Mouse (Mus musculus): ENCODE measurements around the gene Ipcef1. TPM values are rescaled to one million over a fixed set of nuclear protein-coding genes. Genes with fewer than 3 reads are reported as not detected.
"Not testable (repeated sequence)": the region's sequence is repeated elsewhere in the genome, so short reads cannot be mapped to it uniquely, and the experiment has no call there.

Ipcef1 gene
- polyA plus RNA-seq, 1 experiment from 2014 or later = 0.69 TPM

DNA sequence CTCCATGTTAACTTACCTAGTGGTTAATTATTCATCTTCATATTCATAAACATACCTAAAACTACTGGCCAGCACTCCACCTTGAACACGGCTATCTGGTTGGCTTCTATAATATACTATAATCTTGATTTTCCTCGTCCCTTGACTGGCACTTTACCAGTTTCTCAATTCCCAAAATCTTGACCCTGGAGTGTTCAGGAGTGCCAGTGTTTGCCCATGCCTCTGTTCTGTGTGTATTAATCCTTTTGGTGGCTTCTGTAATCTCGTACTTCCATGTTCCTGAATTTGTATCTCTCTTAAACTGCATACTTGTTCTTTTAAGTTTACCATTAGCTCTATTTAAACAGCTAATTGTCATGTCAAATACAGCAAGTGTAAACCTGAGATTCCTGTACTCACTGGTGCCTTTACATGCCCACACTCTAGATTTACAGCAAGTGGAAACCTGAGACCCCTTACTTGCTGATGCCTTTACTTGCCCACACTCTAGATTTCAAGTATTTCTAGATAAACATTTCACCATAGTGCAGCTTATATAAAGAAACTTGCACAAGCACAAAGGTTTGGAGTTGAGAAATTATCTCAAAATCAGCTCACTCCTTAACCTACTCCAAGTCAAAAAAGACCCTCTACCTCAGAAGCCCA, 155.5 kb downstream of the Ipcef1 start:
- H3K9me3 ChIP-seq = no peaks in the 10 kb centered on the region
- no peak overlapping the region for H3K27ac ChIP-seq
- no peak overlapping the region for H3K9ac ChIP-seq
- H3K27me3 ChIP-seq = no peaks in the 10 kb centered on the region
- no peaks in the 10 kb centered on the region for H3K36me3 ChIP-seq
- no peak for ATAC-seq (ENCODE audit: low FRiP score)
- H3K4me2 ChIP-seq = no peak overlapping the region
- H3K4me3 ChIP-seq = no peak overlapping the region
- WGBS = 85% methylated on average over 3 of the region's 3 CpGs
- no peaks in the 10 kb centered on the region for H3K4me1 ChIP-seq (replicated peaks)

DNA sequence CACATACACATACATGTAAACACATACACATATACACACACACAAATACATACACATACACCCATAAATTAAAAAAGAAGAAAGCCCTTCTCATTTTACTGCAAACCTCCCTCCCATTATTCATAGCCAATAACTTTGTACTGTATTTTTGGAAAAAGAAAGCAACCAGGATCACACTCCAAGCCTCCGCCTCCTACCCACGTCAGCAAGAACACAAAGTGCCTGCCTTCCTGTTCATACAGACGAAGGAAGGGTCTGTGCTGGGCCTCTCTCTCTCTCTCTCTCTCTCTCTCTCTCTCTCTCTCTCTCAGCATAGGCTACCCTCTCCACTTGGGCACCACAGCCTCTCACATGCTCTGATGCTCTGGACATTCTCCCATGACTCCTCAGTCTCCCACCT, 156.5 kb downstream of the Ipcef1 start:
- no peaks in the 10 kb centered on the region for H3K36me3 ChIP-seq
- no peak for ATAC-seq (ENCODE audit: low FRiP score)
- WGBS = 84% methylated on average over 3 of the region's 3 CpGs
- no peak overlapping the region for H3K9ac ChIP-seq
- H3K27ac ChIP-seq = no peak overlapping the region
- H3K4me2 ChIP-seq = no peak overlapping the region
- no peak overlapping the region for H3K4me3 ChIP-seq
- H3K4me1 ChIP-seq (replicated peaks) = no peaks in the 10 kb centered on the region
- H3K9me3 ChIP-seq = no peaks in the 10 kb centered on the region
- no peaks in the 10 kb centered on the region for H3K27me3 ChIP-seq

DNA sequence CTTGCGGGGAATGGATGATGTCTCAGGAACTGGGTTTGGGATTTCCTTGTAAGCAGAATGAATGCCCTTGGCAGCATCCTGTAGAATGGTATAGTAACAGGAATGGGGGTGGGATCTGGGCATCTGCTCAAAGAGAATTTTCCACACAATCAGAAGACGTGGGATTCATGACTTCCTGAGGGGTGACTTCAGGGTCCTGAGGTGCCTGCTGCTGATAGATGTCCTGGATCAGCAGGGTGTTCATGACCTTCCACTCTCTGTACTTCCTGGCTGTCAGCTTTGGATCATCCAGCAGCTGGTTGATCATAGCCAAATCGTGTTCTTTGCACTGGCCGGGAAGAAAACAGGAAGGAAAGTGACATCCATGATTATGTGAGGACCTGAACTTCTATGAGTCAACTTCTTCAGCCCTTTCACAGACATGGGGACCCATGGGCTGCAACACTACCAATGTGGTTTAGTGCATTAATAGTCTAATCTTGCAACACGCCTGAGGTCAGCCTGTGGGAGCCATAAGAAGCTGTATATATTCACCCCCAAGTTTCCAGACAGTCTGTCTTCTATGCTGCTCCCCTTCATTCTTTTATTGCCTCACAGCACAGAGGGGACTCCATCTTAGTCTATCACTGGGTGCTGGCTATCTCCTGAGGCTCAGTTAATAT, 161.8 kb downstream of the Ipcef1 start:
- Histone ChIP-seq H3K36me3 (no peaks in the 10 kb centered on the region), H3K4me1 (replicated peaks) (no peaks in the 10 kb centered on the region), H3K4me2 (no peak overlapping the region), H3K27me3 (no peaks in the 10 kb centered on the region), H3K9me3 (no peaks in the 10 kb centered on the region), H3K9ac (no peak overlapping the region), H3K4me3 (no peak overlapping the region), H3K27ac (no peak overlapping the region)
- WGBS = 84% methylated on average over 5 of the region's 5 CpGs
- no peak for ATAC-seq (ENCODE audit: low FRiP score)

DNA sequence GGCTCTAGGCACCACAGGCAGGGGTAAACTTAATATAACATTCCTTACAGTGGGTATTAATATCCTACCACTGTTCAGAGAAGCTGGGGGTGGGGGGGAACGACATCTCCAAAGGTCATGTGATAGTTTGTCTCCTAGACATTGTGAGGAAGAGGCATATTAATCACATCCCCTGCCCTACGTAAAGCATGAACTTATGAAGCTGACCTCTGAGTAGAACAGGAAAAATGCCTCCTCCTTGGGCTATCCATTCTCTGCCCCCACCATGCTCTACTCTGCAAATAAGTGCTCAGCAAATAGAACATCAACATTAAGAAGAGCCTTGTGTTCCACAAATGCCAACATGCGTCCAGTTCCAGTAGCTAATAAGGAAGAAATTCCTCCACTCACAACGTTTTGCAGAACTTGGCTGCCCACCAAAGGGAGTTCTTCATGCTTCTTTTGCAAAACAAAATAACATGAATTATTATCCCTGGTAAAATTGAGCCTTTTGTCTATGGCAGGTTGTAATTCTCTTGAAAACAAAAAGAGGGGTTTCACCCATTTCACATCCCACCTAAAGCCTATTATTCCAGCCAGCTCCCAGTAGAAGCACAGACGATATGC, 162.5 kb downstream of the Ipcef1 start:
- no peak for ATAC-seq (ENCODE audit: low FRiP score)

DNA sequence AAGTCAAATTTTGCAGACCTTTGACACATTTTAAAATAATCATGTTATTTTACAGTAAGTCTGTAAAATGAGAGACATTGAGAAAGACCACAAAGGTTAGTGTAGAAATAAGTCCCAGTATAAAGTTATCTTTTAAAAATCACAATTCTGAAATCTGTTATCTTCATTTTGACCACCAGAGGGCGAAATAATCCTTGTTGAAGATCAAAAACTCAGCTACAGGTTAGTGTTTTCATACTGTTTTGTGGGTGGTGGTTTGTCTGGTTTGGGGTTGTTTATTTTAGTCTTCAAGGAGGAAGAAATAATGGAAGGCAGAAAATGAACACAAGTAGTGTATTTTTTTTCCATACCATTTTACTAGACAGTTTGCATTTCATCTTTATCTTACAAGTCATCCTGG, 166.8 kb downstream of the Ipcef1 start:
- 0% methylated on average over 1 of the region's 1 CpGs for WGBS
- Histone ChIP-seq H3K4me2 (no peak overlapping the region), H3K27me3 (no peaks in the 10 kb centered on the region), H3K9ac (no peak overlapping the region), H3K27ac (no peak overlapping the region), H3K4me1 (replicated peaks) (no peaks in the 10 kb centered on the region), H3K36me3 (no peaks in the 10 kb centered on the region), H3K4me3 (no peak overlapping the region), H3K9me3 (no peaks in the 10 kb centered on the region)
- no peak; the same call in 1 of the 2 replicates for ATAC-seq (ENCODE audit: low FRiP score)

More for the DNA sequence above, 162.5 kb downstream of the Ipcef1 start:
- H3K36me3 ChIP-seq = no peaks in the 10 kb centered on the region
- H3K9me3 ChIP-seq = no peaks in the 10 kb centered on the region
- no peaks in the 10 kb centered on the region for H3K4me1 ChIP-seq (replicated peaks)
- no peak overlapping the region for H3K4me3 ChIP-seq
- H3K27me3 ChIP-seq = no peaks in the 10 kb centered on the region
- H3K9ac ChIP-seq = no peak overlapping the region
- 58% methylated on average over 5 of the region's 5 CpGs for WGBS
- no peak overlapping the region for H3K27ac ChIP-seq
- no peak overlapping the region for H3K4me2 ChIP-seq

DNA sequence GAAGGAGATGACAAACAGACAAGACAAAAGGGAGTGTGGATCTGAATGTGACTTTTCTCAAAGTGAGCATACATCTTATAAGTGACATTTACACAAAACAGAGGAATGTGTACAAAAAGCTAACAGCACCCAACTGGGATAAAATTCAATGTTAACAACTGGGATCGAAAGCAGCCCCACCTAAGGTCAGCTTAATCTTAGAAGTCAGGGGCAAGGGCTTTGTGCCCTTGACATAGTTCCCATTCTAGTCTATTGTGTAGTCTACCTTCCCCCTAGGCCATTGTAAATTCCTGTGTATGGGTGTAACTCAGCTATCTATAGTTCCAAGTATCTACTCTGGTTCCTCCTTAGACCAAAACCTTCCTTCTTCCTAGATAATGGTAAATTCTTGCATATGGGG, 170.2 kb downstream of the Ipcef1 start:
- WGBS = 89% methylated on average over 1 of the region's 1 CpGs

DNA sequence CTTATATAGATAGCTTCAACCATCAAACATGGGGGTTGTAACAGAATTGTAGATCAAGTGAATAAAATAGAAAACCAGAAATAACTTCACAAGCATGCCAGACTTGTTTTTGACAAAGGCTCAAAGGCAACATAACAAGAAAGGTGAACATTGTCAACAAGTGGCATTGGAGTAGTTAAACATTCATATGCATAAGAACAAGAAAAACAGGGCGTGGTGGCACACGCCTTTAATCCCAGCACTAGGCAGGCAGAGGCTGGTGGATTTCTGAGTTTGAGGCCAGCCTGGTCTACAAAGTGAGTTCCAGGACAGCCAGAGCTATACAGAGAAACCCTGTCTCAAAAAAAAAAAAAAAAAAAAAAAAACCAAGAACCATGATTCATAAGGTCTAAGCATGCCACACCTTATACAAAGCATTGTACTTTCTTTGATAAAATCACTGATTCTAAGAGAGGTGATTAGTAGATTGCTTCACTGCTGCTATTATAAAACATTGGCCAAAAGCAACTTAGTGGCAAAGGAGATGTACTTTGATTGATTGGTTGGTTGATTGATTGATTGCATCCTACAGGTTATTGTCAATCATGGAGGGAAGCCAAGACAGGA, 173.9 kb downstream of the Ipcef1 start:
- H3K4me3 ChIP-seq = no peak overlapping the region
- no peaks in the 10 kb centered on the region for H3K4me1 ChIP-seq (replicated peaks)
- no peak overlapping the region for H3K27ac ChIP-seq
- 95% methylated on average over 2 of the region's 2 CpGs for WGBS
- H3K36me3 ChIP-seq = no peaks in the 10 kb centered on the region
- no peak overlapping the region for H3K9ac ChIP-seq
- no peak for ATAC-seq (ENCODE audit: low FRiP score)
- no peak overlapping the region for H3K4me2 ChIP-seq
- no peaks in the 10 kb centered on the region for H3K27me3 ChIP-seq
- H3K9me3 ChIP-seq = no peaks in the 10 kb centered on the region

More for the DNA sequence above, 170.2 kb downstream of the Ipcef1 start:
- H3K4me2 ChIP-seq; H3K27ac ChIP-seq; H3K36me3 ChIP-seq; H3K4me1 ChIP-seq (replicated peaks); ATAC-seq (ENCODE audit: low FRiP score); H3K9me3 ChIP-seq; H3K27me3 ChIP-seq; H3K9ac ChIP-seq; H3K4me3 ChIP-seq: not testable (repeated sequence)

DNA sequence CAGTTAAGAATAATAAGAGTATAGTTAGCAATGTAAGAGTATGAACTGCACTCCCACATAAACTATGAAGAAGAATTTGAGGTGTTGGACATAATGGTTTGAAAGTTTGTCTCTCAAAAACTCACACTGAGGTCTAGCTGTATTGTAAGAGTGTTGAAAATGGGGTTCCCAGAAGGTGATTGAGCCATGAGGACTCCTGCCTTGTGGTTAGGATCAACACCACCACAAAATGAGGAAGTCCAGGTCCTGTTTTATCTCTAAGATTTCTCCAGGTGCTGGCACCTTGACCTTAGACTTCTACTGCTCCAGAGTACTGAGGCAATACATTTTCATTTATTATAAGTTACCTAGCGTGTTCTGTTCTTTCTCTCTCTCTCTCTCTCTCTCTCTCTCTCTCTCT, 178.4 kb downstream of the Ipcef1 start:
- Histone ChIP-seq H3K4me2 (no peak overlapping the region), H3K27ac (no peak overlapping the region), H3K36me3 (no peaks in the 10 kb centered on the region), H3K27me3 (no peaks in the 10 kb centered on the region), H3K9me3 (peaks cover 8% of the 10 kb centered on the region; the same call in 1 of the 2 replicates), H3K9ac (no peak overlapping the region), H3K4me1 (replicated peaks) (no peaks in the 10 kb centered on the region), H3K4me3 (no peak overlapping the region)
- WGBS = 100% methylated on average over 1 of the region's 1 CpGs
- ATAC-seq (ENCODE audit: low FRiP score) = no peak

DNA sequence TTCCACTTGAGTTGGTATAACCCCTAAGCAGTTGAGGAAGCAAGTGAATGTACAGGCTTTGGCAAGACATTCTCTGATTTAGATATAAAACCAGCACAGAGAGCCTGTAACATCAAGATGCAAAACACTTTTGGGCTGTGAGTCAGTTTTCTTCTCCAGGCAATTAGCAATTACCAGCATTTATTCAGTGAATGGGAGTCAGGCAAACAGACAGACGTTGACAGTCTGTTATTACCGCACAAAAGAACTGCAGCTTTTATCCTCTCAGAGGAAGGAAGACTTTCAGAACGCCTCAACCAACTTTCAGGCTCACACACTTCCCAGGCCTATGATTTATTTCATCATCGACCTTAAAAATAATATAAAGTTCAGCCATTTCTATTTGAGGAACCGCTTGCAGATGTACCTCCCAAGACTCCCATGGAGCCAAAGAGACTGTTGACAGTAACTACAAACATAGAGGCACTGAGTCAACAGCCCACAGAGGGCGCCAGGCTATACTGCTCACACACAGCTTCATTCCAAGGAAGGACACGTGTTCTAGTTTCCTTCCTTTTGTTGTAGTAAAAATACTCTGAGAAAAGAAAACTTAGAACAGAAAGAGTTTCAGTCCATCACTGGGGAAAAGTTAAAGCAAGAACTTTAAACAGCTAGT, 180.7 kb downstream of the Ipcef1 start:
- Histone ChIP-seq H3K4me2 (no peak overlapping the region), H3K9ac (no peak overlapping the region), H3K27me3 (no peaks in the 10 kb centered on the region), H3K27ac (no peak overlapping the region), H3K9me3 (peaks cover 14% of the 10 kb centered on the region; the same call in 1 of the 2 replicates), H3K36me3 (no peaks in the 10 kb centered on the region), H3K4me3 (no peak overlapping the region), H3K4me1 (replicated peaks) (no peaks in the 10 kb centered on the region)
- ATAC-seq (ENCODE audit: low FRiP score) = no peak
- WGBS = 84% methylated on average over 7 of the region's 7 CpGs

DNA sequence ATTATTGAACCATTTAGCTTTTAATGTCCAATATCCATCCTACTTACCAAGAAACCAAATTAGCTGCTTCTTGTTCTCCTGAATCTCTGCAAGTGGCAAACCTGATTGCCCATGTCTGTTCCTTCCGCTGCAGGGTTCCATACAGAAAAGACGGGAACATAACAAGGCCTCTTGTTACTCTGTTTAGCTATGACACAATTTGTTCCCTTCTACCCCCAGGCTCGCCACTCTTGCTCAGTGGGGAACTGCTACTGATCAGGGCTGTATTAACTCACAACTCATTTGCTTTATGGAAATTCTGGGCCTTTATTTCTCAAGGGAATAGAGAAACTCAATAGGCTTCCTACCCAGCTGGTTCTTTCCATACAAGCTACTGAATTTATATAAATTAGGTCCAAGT, 196.5 kb downstream of the Ipcef1 start:
- Histone ChIP-seq H3K36me3 (no peaks in the 10 kb centered on the region), H3K27ac (no peak overlapping the region), H3K9ac (no peak overlapping the region), H3K4me3 (no peak overlapping the region), H3K27me3 (no peaks in the 10 kb centered on the region), H3K4me1 (replicated peaks) (no peaks in the 10 kb centered on the region), H3K9me3 (no peaks in the 10 kb centered on the region), H3K4me2 (no peak overlapping the region)
- WGBS = 58% methylated on average over 3 of the region's 3 CpGs
- ATAC-seq (ENCODE audit: low FRiP score) = no peak

DNA sequence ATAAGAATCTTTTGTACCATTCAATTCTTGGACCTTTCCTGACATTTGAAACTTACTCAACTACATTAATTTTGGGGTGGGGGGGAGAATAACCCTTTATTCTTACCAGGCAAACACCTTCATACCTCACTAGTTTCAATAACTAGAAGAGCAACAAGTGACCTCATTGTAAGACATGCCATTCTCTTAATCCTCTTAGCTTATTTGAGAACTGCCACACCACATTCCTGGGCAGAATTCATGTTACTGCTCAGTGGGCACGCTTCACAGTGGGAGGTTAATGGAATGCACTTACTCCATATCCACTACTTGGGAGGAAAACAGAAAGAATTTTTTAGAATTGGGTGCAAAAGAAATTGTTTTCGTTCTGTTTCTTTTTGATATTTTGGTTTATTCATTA, 203.4 kb downstream of the Ipcef1 start:
- Histone ChIP-seq H3K36me3 (no peaks in the 10 kb centered on the region), H3K27me3 (no peaks in the 10 kb centered on the region), H3K27ac (no peak overlapping the region), H3K9ac (no peak overlapping the region), H3K4me2 (no peak overlapping the region), H3K4me1 (replicated peaks) (no peaks in the 10 kb centered on the region), H3K9me3 (no peaks in the 10 kb centered on the region), H3K4me3 (no peak overlapping the region)
- ATAC-seq (ENCODE audit: low FRiP score) = no peak
- 76% methylated on average over 2 of the region's 2 CpGs for WGBS

DNA sequence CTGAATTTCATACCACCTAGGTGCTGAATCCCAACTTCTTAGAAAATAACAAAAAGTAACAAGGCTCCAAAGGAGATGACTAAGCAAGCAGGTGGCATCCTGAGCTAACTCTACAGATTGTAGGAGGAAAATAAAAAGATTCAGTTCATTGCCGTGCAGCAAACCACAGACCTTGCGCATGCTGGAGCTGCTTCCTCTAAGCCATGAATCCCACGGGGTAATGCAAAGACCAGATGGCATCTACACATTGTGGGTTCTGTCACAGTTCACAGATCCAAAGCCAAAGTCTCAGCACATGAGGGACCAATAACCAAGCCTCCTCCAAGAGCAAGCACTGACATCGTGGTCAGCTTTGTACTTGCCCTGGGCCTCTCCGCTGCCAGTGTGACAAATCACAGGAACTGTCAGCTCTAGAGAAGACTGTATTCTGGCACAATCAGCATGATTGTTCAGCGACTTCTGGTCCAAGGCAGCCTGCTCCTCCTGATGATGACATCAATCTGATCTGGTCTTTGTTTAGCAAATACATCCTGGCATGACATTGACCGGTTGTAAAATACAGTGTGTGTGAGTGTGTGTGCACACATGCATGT, 204.0 kb downstream of the Ipcef1 start:
- H3K9me3 ChIP-seq = no peaks in the 10 kb centered on the region
- no peaks in the 10 kb centered on the region for H3K36me3 ChIP-seq
- 69% methylated on average over 7 of the region's 7 CpGs for WGBS
- no peak overlapping the region for H3K9ac ChIP-seq
- H3K4me1 ChIP-seq (replicated peaks) = no peaks in the 10 kb centered on the region
- no peak for ATAC-seq (ENCODE audit: low FRiP score)
- no peak overlapping the region for H3K4me3 ChIP-seq
- no peak overlapping the region for H3K27ac ChIP-seq
- no peaks in the 10 kb centered on the region for H3K27me3 ChIP-seq
- no peak overlapping the region for H3K4me2 ChIP-seq

All from hindbrain, embryonic 13.5 days (tissue).